In genomic region chr5:44714508-44714907, GRCm38 (mm10) we compare ENCODE assay signal across 23 mouse cellular contexts.
"Had no signal": no experiment of that assay in that cellular context is flagged by ENCODE, and none has a peak within 500 bp of the region (broad histone marks: within the 10 kb centered on the region; RNA-seq: fewer than 3 reads in every experiment).

No protein-coding gene starts in this region.

- H3K27ac ChIP-seq: limb, embryonic 10.5 days; limb, embryonic 13.5 days; liver, embryonic 12.5 days; liver, embryonic 15.5 days; lung, embryonic 15.5 days; midbrain, embryonic 10.5 days; stomach, postnatal 0 days had no signal

- H3K36me3 ChIP-seq: limb, embryonic 10.5 days; limb, embryonic 13.5 days; liver, embryonic 12.5 days; liver, embryonic 15.5 days; lung, embryonic 15.5 days; midbrain, embryonic 10.5 days had no signal

- ATAC-seq: intestine, embryonic 16.5 days; liver, embryonic 12.5 days had no signal

- DNase-seq: kidney, adult 18-20 months; kidney, adult 9 months; kidney, postnatal 10 days; kidney, postnatal 36 days; layer of hippocampus, postnatal 36 days; liver; lung, adult 18-20 months; lung, postnatal 10 days; lung, postnatal 36 days; midbrain, embryonic 14.5 days; right cerebral cortex, adult 18-20 months; right cerebral cortex, postnatal 14 days; right cerebral cortex, postnatal 4 days; thymus, postnatal 25 days had no signal

- H3K9ac ChIP-seq: limb, embryonic 13.5 days; liver, embryonic 12.5 days; liver, embryonic 15.5 days; lung, embryonic 15.5 days had no signal

- H3K9me3 ChIP-seq: limb, embryonic 10.5 days; limb, embryonic 13.5 days; liver, embryonic 12.5 days; liver, embryonic 15.5 days; lung, embryonic 15.5 days; megakaryocyte, embryonic 14.5 days; midbrain, embryonic 10.5 days had no signal

- H3K4me1 ChIP-seq: liver, embryonic 12.5 days; liver, embryonic 15.5 days; megakaryocyte, embryonic 14.5 days had no signal

- H3K4me2 ChIP-seq: limb, embryonic 13.5 days; liver, embryonic 12.5 days; liver, embryonic 15.5 days; lung, embryonic 15.5 days had no signal

- H3K27me3 ChIP-seq: limb, embryonic 13.5 days; liver, embryonic 12.5 days; liver, embryonic 15.5 days; lung, embryonic 15.5 days; megakaryocyte, embryonic 14.5 days had no signal

- H3K4me3 ChIP-seq: limb, embryonic 10.5 days; limb, embryonic 13.5 days; liver, embryonic 12.5 days; liver, embryonic 15.5 days; lung, embryonic 15.5 days; megakaryocyte, embryonic 14.5 days; midbrain, embryonic 10.5 days had no signal
